Mouse (Mus musculus) heart, adult 2 months (tissue): ENCODE measurements around the gene Elmo1.

Experiments used
- CTCF ChIP-seq: fragments of 200-600 bp; IDR thresholded peaks from 2 replicates; pipeline ENCODE4 v1.8.1; 2022; ENCODE audit warnings: antibody characterized with exemption, mild to moderate bottlenecking, moderate library complexity
- EP300 ChIP-seq: fragments of 200-500 bp; IDR thresholded peaks from 2 replicates; pipeline ENCODE4 v1.6.1; 2011; ENCODE audit warnings: low read depth, low read length, control low read depth; ENCODE audit not compliant: insufficient read depth
- POLR2A ChIP-seq: fragments of 200-500 bp; IDR thresholded peaks from 2 replicates; pipeline ENCODE4 v1.6.1; 2011; ENCODE audit warnings: mild to moderate bottlenecking, low read depth, low read length, control low read depth; ENCODE audit not compliant: insufficient read depth

DNA sequence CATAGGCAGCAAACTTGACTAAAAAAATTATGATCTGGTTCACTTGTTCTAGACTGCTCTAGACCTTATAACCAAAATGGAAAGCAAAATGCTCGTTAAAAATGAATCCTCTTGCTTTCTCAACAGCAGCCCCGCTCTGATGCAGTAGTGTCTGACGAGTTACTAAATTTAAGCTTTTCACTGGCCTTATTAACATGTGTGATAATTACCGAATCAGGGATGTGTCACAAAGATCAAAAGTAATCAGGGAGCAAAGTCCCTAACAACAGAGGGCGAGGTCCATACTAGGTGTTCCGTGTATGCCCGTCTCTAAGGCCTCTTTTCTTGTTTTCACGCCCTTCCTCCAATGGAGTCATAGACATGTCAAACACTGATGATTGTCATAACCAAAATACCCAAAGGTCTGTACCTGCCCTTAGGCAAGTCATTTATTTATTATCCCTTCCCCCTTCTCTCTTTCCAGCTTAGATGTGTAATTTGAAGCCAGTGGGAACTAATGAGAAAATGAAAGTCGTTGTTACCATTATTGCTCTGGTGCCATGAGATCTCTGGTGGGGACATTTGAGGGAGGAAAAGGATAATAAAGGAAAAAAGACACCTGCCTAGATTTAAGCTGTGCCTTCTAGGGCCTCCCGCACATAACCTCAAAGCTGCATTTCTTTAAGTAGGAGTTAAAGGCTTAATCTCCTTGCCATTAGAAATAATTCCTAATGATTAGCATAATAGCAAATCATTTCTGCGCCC is 316.2 kb downstream of the Elmo1 start:
- TF ChIP-seq CTCF (no peak), POLR2A (no peak), EP300 (no peak)
